Mouse (Mus musculus) erythroblast, embryonic 14.5 days (primary cell): ENCODE data around the gene 2310030G06Rik.

Source experiments
- GATA1 ChIP-seq: IDR thresholded peaks from 2 replicates; pipeline ENCODE4 v1.6.1; 2012; ENCODE audit warnings: low read length, inconsistent platforms, mixed read lengths
- TAL1 ChIP-seq: IDR thresholded peaks from 3 replicates; pipeline ENCODE4 v1.6.1; 2012; ENCODE audit warnings: low read length, inconsistent platforms, mixed read lengths

DNA sequence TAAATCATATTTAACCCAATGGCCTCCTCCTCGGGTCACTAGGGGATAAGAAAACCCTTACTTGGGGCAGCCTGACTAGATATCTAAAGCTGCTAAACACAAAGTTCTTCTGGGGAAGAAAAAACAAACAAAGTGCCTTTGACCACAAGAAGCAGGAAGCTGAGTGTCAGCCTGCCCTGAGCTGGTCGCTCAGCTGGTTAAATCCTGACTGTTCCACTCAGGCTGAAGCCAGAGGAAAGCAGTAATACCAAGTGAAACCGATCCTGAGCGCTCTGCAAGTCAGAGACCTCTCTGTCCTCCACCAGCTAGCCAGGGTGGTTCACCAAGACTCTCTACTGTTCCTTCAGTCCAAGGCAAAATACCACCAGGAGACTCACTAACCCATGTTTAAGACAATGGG lies 16.7 kb downstream of the 2310030G06Rik start:
- no peak for TF ChIP-seq GATA1
- no peak for TF ChIP-seq TAL1
